Mouse (Mus musculus): ENCODE results near the gene Gstm6. TPM values are rescaled to one million over a fixed set of nuclear protein-coding genes. Genes with fewer than 3 reads are reported as not detected.
"Not testable (repeated sequence)": the region's sequence is repeated elsewhere in the genome, so short reads cannot be mapped to it uniquely, and the experiment has no call there.

Gene Gstm6
- polyA plus RNA-seq (2015; fragmentation: Nextera tagmentation; extraction: Ambion mirVana), result 8.5 and 8.8 TPM in 2 replicates

DNA sequence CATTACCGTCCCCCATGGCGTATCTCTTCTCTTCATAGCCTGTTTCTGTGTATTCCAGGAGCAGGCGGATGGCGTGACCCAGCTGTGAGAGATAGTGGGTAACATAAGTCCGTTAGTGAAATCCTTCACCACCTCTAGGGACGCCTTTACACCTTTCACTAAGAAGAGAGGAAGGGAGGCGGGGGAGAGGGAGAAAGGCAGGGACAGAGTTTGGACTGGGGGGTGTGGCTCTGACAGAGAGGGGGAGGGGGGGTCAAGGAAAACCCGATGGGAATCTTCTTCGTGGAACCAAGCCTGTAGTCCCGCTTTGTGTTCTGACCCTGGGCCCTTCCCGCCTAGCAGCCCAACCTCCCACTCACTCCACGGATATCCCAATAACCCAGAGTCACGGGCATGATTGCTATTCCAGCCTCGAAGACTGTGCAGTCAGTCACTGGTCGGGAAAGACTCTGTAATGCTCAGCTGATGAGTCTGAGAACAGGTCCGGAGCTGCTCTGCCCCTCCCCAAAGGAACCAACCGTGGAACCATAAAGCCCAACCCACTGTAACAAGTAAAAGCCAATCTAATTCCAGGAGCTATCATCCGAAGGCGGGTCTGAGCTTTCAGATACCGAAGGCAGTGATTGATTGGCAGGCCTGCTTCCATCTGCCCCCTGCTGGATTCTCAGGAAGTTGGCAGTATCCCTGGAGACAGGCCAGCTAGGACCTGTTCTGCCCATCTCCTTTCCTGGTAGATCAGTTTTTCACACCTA lies at the start of gene Gstm6:
Gene Gstm6, minus strand, starts transcription at position 511 of the 752 bp plus-strand sequence.
- no peak within 1 kb of the TSS for H3K27ac ChIP-seq
- no peaks in the 10 kb centered on the region for H3K36me3 ChIP-seq (ENCODE audit: insufficient read depth, low read length)
- peak within 1 kb of the TSS; percentile 54 for H3K4me2 ChIP-seq (ENCODE audit: low read length)
- TF ChIP-seq CTCF (IDR thresholded peaks at IDR 0.05; ENCODE audit: low read depth), result peak; percentile 79
- no peaks in the 10 kb centered on the region for H3K9me3 ChIP-seq (replicated peaks; ENCODE audit: low read length)
- peak within 1 kb of the TSS; percentile 42; the same call in 1 of the 2 replicates for H3K9ac ChIP-seq (ENCODE audit: low read depth, low read length)
- H3K4me3 ChIP-seq (replicated peaks; ENCODE audit: low read depth, low read length), result peak within 1 kb of the TSS; percentile 21; the same call in 1 of the 2 replicates
- DNase-seq (ENCODE audit: low spot score), result peak; percentile 79
- H3K27me3 ChIP-seq (ENCODE audit: insufficient read depth, low read length), result no peaks in the 10 kb centered on the region
- ATAC-seq (replicated peaks; ENCODE audit: low FRiP score, low read depth), result peak; percentile 79
- 0 out of 2 replicates have a peak, but pooled peaks cover 8% of the 10 kb centered on the region for H3K4me1 ChIP-seq (replicated peaks; ENCODE audit: insufficient read depth, low read length)
- 18% methylated on average over 20 of the region's 20 CpGs for WGBS

- no peaks in the 10 kb centered on the region for H3K27me3 ChIP-seq (ENCODE audit: insufficient read depth, low read length)
- H3K9me3 ChIP-seq (replicated peaks; ENCODE audit: low read length), result no peaks in the 10 kb centered on the region
- H3K36me3 ChIP-seq (ENCODE audit: insufficient read depth, low read length), result no peaks in the 10 kb centered on the region
- H3K9ac ChIP-seq (ENCODE audit: low read depth, low read length), result 0 out of 2 replicates have a peak within 1 kb of the TSS, but pooled peaks have one; percentile 18
- ATAC-seq (replicated peaks; ENCODE audit: low FRiP score, low read depth) (peak; percentile 91), DNase-seq (ENCODE audit: low spot score) (peak; percentile 94)
- peak within 1 kb of the TSS; percentile 33; the same call in 1 of the 2 replicates for H3K27ac ChIP-seq
- peak within 1 kb of the TSS; percentile 39 for H3K4me2 ChIP-seq (ENCODE audit: low read length)
- no peak for TF ChIP-seq CTCF (IDR thresholded peaks at IDR 0.05; ENCODE audit: low read depth)
- H3K4me1 ChIP-seq (replicated peaks; ENCODE audit: insufficient read depth, low read length), result peaks cover 4% of the 10 kb centered on the region; the same call in 1 of the 2 replicates
- peak within 1 kb of the TSS; percentile 18; the same call in 1 of the 2 replicates for H3K4me3 ChIP-seq (replicated peaks; ENCODE audit: low read depth, low read length)
- WGBS, result 32% methylated on average over 8 of the region's 8 CpGs
These were observed 42.6 kb upstream of the Gstm6 start, which contains the start of gene Gstm2 for GRCm38 (mm10) chr3:107986041-107986562. Gene Gstm2, minus strand, starts transcription at chr3:107986453.

DNA sequence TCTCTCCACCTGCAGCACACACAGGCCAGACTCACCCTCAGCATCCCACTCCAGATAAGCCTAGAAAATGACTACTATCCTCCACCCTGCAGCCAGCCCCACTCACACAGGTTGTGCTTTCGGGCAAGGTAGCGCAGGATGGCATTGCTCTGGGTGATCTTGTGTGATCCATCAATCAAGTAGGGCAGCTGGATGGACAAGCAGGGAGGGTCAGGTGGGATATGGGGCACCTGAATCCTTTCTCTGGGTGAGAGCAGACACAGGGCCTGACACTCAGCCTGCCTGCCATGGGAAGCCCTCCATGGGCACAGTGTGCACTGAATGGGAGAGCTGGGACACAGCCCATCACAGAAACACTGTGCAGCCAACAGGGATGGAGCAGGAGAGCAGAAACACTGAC lies 41.6 kb upstream of the Gstm6 start:
- not testable (repeated sequence) for H3K4me1 ChIP-seq (replicated peaks; ENCODE audit: insufficient read depth, low read length); H3K9ac ChIP-seq (ENCODE audit: low read depth, low read length); H3K36me3 ChIP-seq (ENCODE audit: insufficient read depth, low read length); H3K27me3 ChIP-seq (ENCODE audit: insufficient read depth, low read length); H3K9me3 ChIP-seq (replicated peaks; ENCODE audit: low read length); H3K4me2 ChIP-seq (ENCODE audit: low read length); H3K4me3 ChIP-seq (replicated peaks; ENCODE audit: low read depth, low read length); ATAC-seq (replicated peaks; ENCODE audit: low FRiP score, low read depth); DNase-seq (ENCODE audit: low spot score); H3K27ac ChIP-seq
- 95% methylated on average over 2 of the region's 2 CpGs for WGBS

- H3K27ac ChIP-seq, result no peak overlapping the region
- ATAC-seq (replicated peaks; ENCODE audit: low FRiP score, low read depth) (no peak), DNase-seq (ENCODE audit: low spot score) (no peak)
- TF ChIP-seq CTCF (IDR thresholded peaks at IDR 0.05; ENCODE audit: low read depth), result no peak
- H3K9ac ChIP-seq (ENCODE audit: low read depth, low read length), result no peak overlapping the region
- H3K4me2 ChIP-seq (ENCODE audit: low read length), result no peak overlapping the region
- H3K4me3 ChIP-seq (replicated peaks; ENCODE audit: low read depth, low read length), result no peak overlapping the region
- WGBS, result 76% methylated on average over 5 of the region's 5 CpGs
- peaks cover 4% of the 10 kb centered on the region; the same call in 1 of the 2 replicates for H3K4me1 ChIP-seq (replicated peaks; ENCODE audit: insufficient read depth, low read length)
- no peaks in the 10 kb centered on the region for H3K27me3 ChIP-seq (ENCODE audit: insufficient read depth, low read length)
- H3K9me3 ChIP-seq (replicated peaks; ENCODE audit: low read length), result no peaks in the 10 kb centered on the region
- no peaks in the 10 kb centered on the region for H3K36me3 ChIP-seq (ENCODE audit: insufficient read depth, low read length)
These were observed 40.9 kb upstream of the Gstm6 start for GRCm38 (mm10) chr3:107984471-107984870.

GRCm38 (mm10) chr3:107983771-107984170 lies 40.2 kb upstream of the Gstm6 start:
- 39% methylated on average over 3 of the region's 3 CpGs for WGBS
- ATAC-seq (replicated peaks; ENCODE audit: low FRiP score, low read depth), result no peak
- no peaks in the 10 kb centered on the region for H3K9me3 ChIP-seq (replicated peaks; ENCODE audit: low read length)
- peaks cover 4% of the 10 kb centered on the region; the same call in 1 of the 2 replicates for H3K4me1 ChIP-seq (replicated peaks; ENCODE audit: insufficient read depth, low read length)
- no peaks in the 10 kb centered on the region for H3K36me3 ChIP-seq (ENCODE audit: insufficient read depth, low read length)
- H3K27ac ChIP-seq, result no peak overlapping the region
- H3K4me3 ChIP-seq (replicated peaks; ENCODE audit: low read depth, low read length), result no peak overlapping the region
- H3K4me2 ChIP-seq (ENCODE audit: low read length), result no peak overlapping the region
- H3K9ac ChIP-seq (ENCODE audit: low read depth, low read length), result no peak overlapping the region
- TF ChIP-seq CTCF (IDR thresholded peaks at IDR 0.05; ENCODE audit: low read depth), result no peak
- H3K27me3 ChIP-seq (ENCODE audit: insufficient read depth, low read length), result no peaks in the 10 kb centered on the region
- no peak for DNase-seq (ENCODE audit: low spot score)

GRCm38 (mm10) chr3:107982726-107983125 lies 39.2 kb upstream of the Gstm6 start:
- Histone ChIP-seq H3K27me3 (ENCODE audit: insufficient read depth, low read length) (no peaks in the 10 kb centered on the region), H3K9ac (ENCODE audit: low read depth, low read length) (no peak overlapping the region), H3K36me3 (ENCODE audit: insufficient read depth, low read length) (no peaks in the 10 kb centered on the region), H3K4me3 (replicated peaks; ENCODE audit: low read depth, low read length) (no peak overlapping the region), H3K9me3 (replicated peaks; ENCODE audit: low read length) (no peaks in the 10 kb centered on the region), H3K27ac (no peak overlapping the region; the same call in 1 of the 2 replicates), H3K4me2 (ENCODE audit: low read length) (no peak overlapping the region), H3K4me1 (replicated peaks; ENCODE audit: insufficient read depth, low read length) (peaks cover 4% of the 10 kb centered on the region; the same call in 1 of the 2 replicates)
- DNase-seq (ENCODE audit: low spot score) (no peak), ATAC-seq (replicated peaks; ENCODE audit: low FRiP score, low read depth) (no peak)
- TF ChIP-seq CTCF (IDR thresholded peaks at IDR 0.05; ENCODE audit: low read depth), result no peak
- 56% methylated on average over 6 of the region's 6 CpGs for WGBS

Measured in kidney, postnatal 0 days (tissue).